Mouse (Mus musculus) midbrain, embryonic 12.5 days (tissue): ENCODE results near the gene Ifrd2. TPM values are rescaled to one million over a fixed set of nuclear protein-coding genes. Genes with fewer than 3 reads are reported as not detected.

Experiments
- ATAC-seq: fragments of 200-750 bp; cut with Nextera tagmentation; 2 replicates; pipeline ENCODE4 v1.8.0; 2017; ENCODE audit warnings: low read depth, moderate TSS enrichment, moderate library complexity; ENCODE audit not compliant: low FRiP score
- H3K27ac ChIP-seq: fragments of 300-500 bp; sonication (generic); replicated peaks from 2 replicates; pipeline ENCODE4 v1.5.1; 2016; ENCODE audit warnings: mild to moderate bottlenecking
- H3K27me3 ChIP-seq: fragments of 300-500 bp; sonication (generic); 2 replicates; pipeline ENCODE4 v1.6.1; 2016; ENCODE audit warnings: mild to moderate bottlenecking
- H3K36me3 ChIP-seq: fragments of 300-500 bp; sonication (generic); 2 replicates; pipeline ENCODE4 v1.6.1; 2016
- H3K4me1 ChIP-seq: fragments of 300-500 bp; sonication (generic); 2 replicates; pipeline ENCODE4 v1.6.1; 2016
- H3K4me2 ChIP-seq: fragments of 300-500 bp; sonication (generic); replicated peaks from 2 replicates; pipeline ENCODE4 v1.6.1; 2016; ENCODE audit warnings: mild to moderate bottlenecking, moderate library complexity
- H3K4me3 ChIP-seq: fragments of 300-500 bp; sonication (generic); 2 replicates; pipeline ENCODE4 v1.5.1; 2016; ENCODE audit warnings: mild to moderate bottlenecking
- H3K9ac ChIP-seq: fragments of 300-500 bp; sonication (generic); replicated peaks from 2 replicates; pipeline ENCODE4 v1.6.1; 2016; ENCODE audit warnings: mild to moderate bottlenecking, moderate library complexity
- H3K9me3 ChIP-seq: fragments of 300-500 bp; sonication (generic); 2 replicates; pipeline ENCODE4 v1.6.1; 2016; ENCODE audit warnings: mild to moderate bottlenecking
- WGBS: fragments of 180-500 bp; shearing (Covaris S2); methylation state at CpG from one replicate; pipeline ENCODE4 v1.1.7; 2016; 5-methylcytosine and 5-hydroxymethylcytosine counted together
- polyA plus RNA-seq: library from polyadenylated mRNA; unstranded; fragments of >200 nt; fragmentation: Nextera tagmentation; extraction: Ambion mirVana; gene quantifications from 2 replicates; pipeline ENCODE4 v1.2.1, GENCODE M21; 2016

Ifrd2 gene
- polyA plus RNA-seq, 1 experiment from 2014 or later = 20.1 TPM

DNA sequence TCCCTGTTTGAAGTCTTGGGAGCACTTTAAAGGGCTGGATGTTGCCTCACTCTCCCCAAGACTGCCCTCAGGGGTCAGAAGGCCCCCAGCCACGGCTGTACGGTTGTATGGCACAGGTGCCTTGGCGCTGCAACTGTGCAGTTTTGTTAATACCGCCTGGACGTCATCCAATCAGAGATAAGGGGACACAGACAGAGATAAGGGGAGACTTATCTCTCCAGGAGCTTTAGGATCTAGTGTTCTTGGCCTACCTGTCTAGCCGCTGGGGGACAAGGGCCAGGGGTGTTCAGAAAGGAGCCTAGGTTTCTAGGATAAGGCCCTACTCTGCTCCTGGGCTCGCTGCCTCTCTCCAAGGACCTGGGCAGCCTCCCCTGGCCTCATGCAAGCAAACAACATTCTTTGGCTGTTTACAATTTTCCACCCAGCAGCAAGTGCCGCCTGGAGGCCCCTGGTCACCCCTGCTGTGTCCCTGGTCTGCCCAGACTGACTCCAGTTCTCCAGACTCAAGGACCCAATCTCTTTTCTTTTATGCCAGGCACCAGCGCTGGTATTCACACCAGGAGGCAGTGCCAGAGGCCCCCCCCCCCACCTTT lies 20.3 kb downstream of the Ifrd2 start:
- ATAC-seq = no peak
- no peak overlapping the region for H3K27ac ChIP-seq
- H3K27me3 ChIP-seq = 0 out of 2 replicates have a peak, but pooled peaks cover 13% of the 10 kb centered on the region
- no peak overlapping the region for H3K4me2 ChIP-seq
- H3K4me1 ChIP-seq = peaks cover 70% of the 10 kb centered on the region
- 62% methylated on average over 9 of the region's 9 CpGs for WGBS
- H3K4me3 ChIP-seq = no peak overlapping the region
- H3K9ac ChIP-seq = no peak overlapping the region
- no peaks in the 10 kb centered on the region for H3K36me3 ChIP-seq
- H3K9me3 ChIP-seq = no peaks in the 10 kb centered on the region

GRCm38 (mm10) chr9:107608741-107609432 lies 21.4 kb downstream of the Ifrd2 start, which contains the start of gene Sema3b:
Sema3b (minus strand) TSS chr9:107609229.
- H3K27ac ChIP-seq = 0 out of 2 replicates have a peak within 1 kb of the TSS, but pooled peaks have one; percentile 11
- no peak for ATAC-seq
- 0 out of 2 replicates have a peak, but pooled peaks cover 7% of the 10 kb centered on the region for H3K27me3 ChIP-seq
- H3K4me2 ChIP-seq = no peak within 1 kb of the TSS
- no peaks in the 10 kb centered on the region for H3K9me3 ChIP-seq
- WGBS = 45% methylated on average over 12 of the region's 12 CpGs
- H3K36me3 ChIP-seq = peaks cover 3% of the 10 kb centered on the region; the same call in 1 of the 2 replicates
- H3K4me1 ChIP-seq = peaks cover 72% of the 10 kb centered on the region
- no peak within 1 kb of the TSS for H3K4me3 ChIP-seq
- H3K9ac ChIP-seq = no peak within 1 kb of the TSS

DNA sequence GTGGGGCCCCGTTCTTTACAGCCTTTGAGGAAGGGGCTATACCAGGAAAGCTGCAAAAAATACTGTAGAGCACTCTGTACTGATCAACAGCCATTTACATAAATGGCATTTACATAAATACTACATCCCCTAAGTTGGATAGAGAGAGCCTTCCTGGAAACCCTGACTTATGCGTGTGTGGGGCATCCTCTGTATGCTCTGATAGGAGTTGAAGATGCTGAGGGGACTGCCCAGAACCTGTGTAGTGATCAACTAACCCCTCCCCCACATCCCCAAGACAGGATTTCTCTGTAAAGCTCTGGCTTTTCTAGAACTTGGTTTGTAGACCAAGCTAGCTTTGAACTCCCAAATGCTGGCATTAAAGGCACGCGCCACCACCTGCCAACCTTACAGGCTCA lies 22.0 kb downstream of the Ifrd2 start:
- Histone ChIP-seq H3K9ac (no peak overlapping the region), H3K27ac (0 out of 2 replicates have a peak overlapping the region, but pooled peaks have one; percentile 11), H3K27me3 (0 out of 2 replicates have a peak, but pooled peaks cover 7% of the 10 kb centered on the region), H3K4me3 (no peak overlapping the region), H3K9me3 (no peaks in the 10 kb centered on the region), H3K36me3 (peaks cover 9% of the 10 kb centered on the region), H3K4me1 (peaks cover 69% of the 10 kb centered on the region), H3K4me2 (no peak overlapping the region)
- 65% methylated on average over 4 of the region's 4 CpGs for WGBS
- ATAC-seq = no peak

DNA sequence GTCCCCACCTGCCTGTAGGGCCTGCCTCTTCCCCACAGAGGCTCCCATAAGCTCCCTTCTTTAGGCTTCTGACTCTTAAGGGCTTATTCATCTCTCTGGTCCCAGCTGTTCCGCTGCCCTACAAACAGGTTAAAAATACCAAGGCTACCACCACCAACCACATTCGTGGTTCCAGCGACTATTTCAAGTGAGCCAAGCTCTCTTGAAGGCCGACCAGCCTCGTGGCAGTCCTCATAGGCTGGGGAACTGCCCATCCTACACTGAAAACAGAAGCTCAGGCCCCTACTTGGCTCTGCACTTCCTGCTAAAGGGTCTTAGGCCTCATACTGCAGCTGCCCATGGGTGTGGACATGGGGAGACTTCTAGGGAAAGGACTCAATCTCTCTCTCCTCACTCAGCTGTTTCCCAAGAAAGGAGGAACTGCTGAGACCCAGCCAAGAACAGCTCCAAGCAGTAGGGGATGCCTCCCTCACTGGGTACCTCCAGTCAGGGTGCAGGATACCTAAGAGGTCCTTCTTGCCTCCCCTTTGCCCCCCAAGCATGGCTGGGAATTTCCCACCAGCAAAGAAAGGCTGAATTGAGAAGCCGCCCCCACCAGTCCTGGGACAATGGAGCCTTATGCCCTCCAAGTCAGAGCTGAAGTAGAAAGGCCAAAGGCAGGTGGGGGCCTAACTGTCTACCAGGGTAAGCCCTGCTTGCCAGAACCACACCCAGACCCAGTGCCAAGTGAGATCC lies 24.2 kb downstream of the Ifrd2 start:
- Histone ChIP-seq H3K9ac (peak overlapping the region; percentile 72), H3K36me3 (peaks cover 31% of the 10 kb centered on the region), H3K27me3 (0 out of 2 replicates have a peak, but pooled peaks cover 4% of the 10 kb centered on the region), H3K4me2 (peak overlapping the region; percentile 63), H3K4me3 (peak overlapping the region; percentile 34; the same call in 1 of the 2 replicates), H3K4me1 (peaks cover 63% of the 10 kb centered on the region), H3K9me3 (no peaks in the 10 kb centered on the region), H3K27ac (peak overlapping the region; percentile 98)
- WGBS = 77% methylated on average over 6 of the region's 6 CpGs
- no peak for ATAC-seq

- Histone ChIP-seq H3K9me3 (no peaks in the 10 kb centered on the region), H3K36me3 (peaks cover 36% of the 10 kb centered on the region), H3K4me2 (peak overlapping the region; percentile 63), H3K4me3 (peak overlapping the region; percentile 34), H3K4me1 (peaks cover 56% of the 10 kb centered on the region), H3K27me3 (no peaks in the 10 kb centered on the region), H3K27ac (peak overlapping the region; percentile 98), H3K9ac (peak overlapping the region; percentile 72)
- 2% methylated on average over 42 of the region's 48 CpGs for WGBS
- ATAC-seq = peak; percentile 91
Measured at GRCm38 (mm10) chr9:107612191-107612944, 24.9 kb downstream of the Ifrd2 start.

GRCm38 (mm10) chr9:107612945-107613569 lies 25.6 kb downstream of the Ifrd2 start:
- H3K4me1 ChIP-seq = peaks cover 49% of the 10 kb centered on the region
- peak overlapping the region; percentile 98 for H3K27ac ChIP-seq
- H3K9me3 ChIP-seq = no peaks in the 10 kb centered on the region
- peak overlapping the region; percentile 34; the same call in 1 of the 2 replicates for H3K4me3 ChIP-seq
- no peaks in the 10 kb centered on the region for H3K27me3 ChIP-seq
- peak; percentile 10; the same call in 1 of the 2 replicates for ATAC-seq
- H3K36me3 ChIP-seq = peaks cover 43% of the 10 kb centered on the region
- peak overlapping the region; percentile 63 for H3K4me2 ChIP-seq
- 12% methylated on average over 12 of the region's 12 CpGs for WGBS
- H3K9ac ChIP-seq = 0 out of 2 replicates have a peak overlapping the region, but pooled peaks have one; percentile 72

DNA sequence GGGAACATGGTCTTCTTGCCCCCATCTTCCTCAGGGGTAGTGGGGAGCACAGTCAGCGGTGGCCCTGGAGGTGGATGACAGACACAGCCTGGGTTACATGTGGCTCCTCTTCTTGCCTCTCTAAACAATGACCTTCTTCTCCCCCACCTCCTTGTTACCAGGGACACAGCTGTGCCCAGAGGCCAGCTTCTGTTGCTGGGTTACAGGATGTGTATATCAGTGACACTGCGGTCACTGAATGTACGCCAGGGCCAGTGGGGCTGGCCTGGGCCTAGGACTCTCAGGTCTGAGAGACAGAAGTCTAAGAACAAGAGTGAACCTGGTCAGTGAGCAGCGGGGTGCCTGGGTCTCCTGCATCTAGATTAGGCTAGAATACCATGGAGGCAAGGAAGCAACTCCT lies 27.6 kb downstream of the Ifrd2 start:
- H3K36me3 ChIP-seq = peaks cover 63% of the 10 kb centered on the region
- peak overlapping the region; percentile 98 for H3K27ac ChIP-seq
- no peak overlapping the region for H3K9ac ChIP-seq
- H3K4me1 ChIP-seq = peaks cover 44% of the 10 kb centered on the region
- no peaks in the 10 kb centered on the region for H3K9me3 ChIP-seq
- no peak for ATAC-seq
- no peak overlapping the region for H3K4me3 ChIP-seq
- WGBS = 71% methylated on average over 4 of the region's 4 CpGs
- no peak overlapping the region for H3K4me2 ChIP-seq
- no peaks in the 10 kb centered on the region for H3K27me3 ChIP-seq

GRCm38 (mm10) chr9:107617461-107617860 lies 30.0 kb downstream of the Ifrd2 start:
- WGBS = 92% methylated on average over 2 of the region's 2 CpGs
- Histone ChIP-seq H3K4me2 (no peak overlapping the region), H3K9me3 (no peaks in the 10 kb centered on the region), H3K4me1 (peaks cover 31% of the 10 kb centered on the region), H3K9ac (no peak overlapping the region), H3K27ac (no peak overlapping the region), H3K36me3 (peaks cover 75% of the 10 kb centered on the region), H3K27me3 (no peaks in the 10 kb centered on the region), H3K4me3 (no peak overlapping the region)
- ATAC-seq = no peak

GRCm38 (mm10) chr9:107618098-107618497 lies 30.7 kb downstream of the Ifrd2 start:
- Histone ChIP-seq H3K9me3 (no peaks in the 10 kb centered on the region), H3K4me3 (no peak overlapping the region), H3K4me2 (no peak overlapping the region), H3K9ac (no peak overlapping the region), H3K36me3 (peaks cover 77% of the 10 kb centered on the region), H3K4me1 (peaks cover 25% of the 10 kb centered on the region), H3K27ac (0 out of 2 replicates have a peak overlapping the region, but pooled peaks have one; percentile 22), H3K27me3 (no peaks in the 10 kb centered on the region)
- ATAC-seq = no peak
- WGBS = 95% methylated on average over 6 of the region's 6 CpGs

- Histone ChIP-seq H3K4me1 (peaks cover 23% of the 10 kb centered on the region), H3K27me3 (no peaks in the 10 kb centered on the region), H3K27ac (0 out of 2 replicates have a peak overlapping the region, but pooled peaks have one; percentile 22), H3K36me3 (peaks cover 80% of the 10 kb centered on the region), H3K9ac (no peak overlapping the region), H3K4me2 (no peak overlapping the region), H3K9me3 (no peaks in the 10 kb centered on the region), H3K4me3 (no peak overlapping the region)
- 85% methylated on average over 13 of the region's 13 CpGs for WGBS
- ATAC-seq = no peak
Measured at GRCm38 (mm10) chr9:107618778-107619545, 31.5 kb downstream of the Ifrd2 start.
